ENCODE assay signal across 25 mouse cellular contexts in the genomic region with DNA sequence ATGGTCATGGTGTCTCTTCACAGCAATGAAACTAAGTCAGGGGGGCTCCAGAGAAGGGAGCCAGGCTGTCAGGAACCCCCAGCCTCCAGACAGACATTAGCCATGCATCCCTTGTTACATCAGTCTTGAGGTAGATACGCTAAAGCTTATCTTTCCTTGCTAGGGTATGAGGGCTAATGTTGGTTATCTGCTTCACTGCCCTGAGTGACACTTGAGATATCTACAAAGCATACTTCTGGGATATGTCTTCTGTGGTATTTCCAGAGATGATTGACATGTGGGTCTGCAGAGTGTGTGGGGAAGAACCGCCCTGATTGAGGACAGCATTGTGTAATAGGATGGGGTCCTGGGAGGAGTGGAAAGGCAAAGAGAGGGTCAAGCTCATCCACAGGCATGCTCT. TPM values are rescaled to one million over a fixed set of nuclear protein-coding genes. Genes with fewer than 3 reads are reported as not detected.
DNase-seq lines count a peak whose midpoint lies in the region; ATAC-seq and TF ChIP-seq lines count a peak whose summit lies in the region.
"Had no signal": no experiment of that assay in that cellular context is flagged by ENCODE, and none has a peak within 500 bp of the region (broad histone marks: within the 10 kb centered on the region; RNA-seq: fewer than 3 reads in every experiment).

No protein-coding gene starts in this region.

- no peak for TF ChIP-seq CTCF in MEL (IDR thresholded peaks at IDR 0.05 in 2 of 3, conservative IDR thresholded peaks at IDR 0.05 in 1 of 3; ENCODE audit: control insufficient read depth in 1 of 3, insufficient read depth in 1 of 3, low read depth in 2 of 3, low read length in 3 of 3, poor library complexity in 1 of 3, severe bottlenecking in 1 of 3)

- TF ChIP-seq EP300 in MEL (IDR thresholded peaks at IDR 0.05; ENCODE audit: low read depth in 1 of 2, low read length in 2 of 2), result peak in 1 of 2 experiments; percentile 57; a peak in 1 of 4 replicates

- peak overlapping the region; percentile 70 for H3K27ac ChIP-seq in liver, embryonic 13.5 days
- no peak overlapping the region for H3K27ac ChIP-seq in liver, embryonic 11.5 days (ENCODE audit: low read depth, low read length)
- no peak overlapping the region for H3K27ac ChIP-seq in MEL (ENCODE audit: control insufficient read depth, low read depth, low read length)
- H3K27ac ChIP-seq in liver, embryonic 15.5 days (replicated peaks), result peak overlapping the region; percentile 48; the same call in 1 of the 2 replicates
- H3K27ac ChIP-seq in hindbrain, embryonic 14.5 days, result no peak overlapping the region
- H3K27ac ChIP-seq: embryonic facial prominence, embryonic 10.5 days; embryonic facial prominence, embryonic 13.5 days; forebrain, embryonic 12.5 days; forebrain, embryonic 15.5 days; heart, adult 2 months; hindbrain, embryonic 12.5 days had no signal

- ATAC-seq in liver, embryonic 13.5 days (ENCODE audit: low read depth), result no peak
- ATAC-seq in liver, embryonic 11.5 days (replicated peaks; ENCODE audit: low FRiP score), result no peak
- no peak for ATAC-seq in liver, embryonic 15.5 days (ENCODE audit: insufficient read depth)
- ATAC-seq in hindbrain, embryonic 14.5 days (ENCODE audit: low FRiP score), result no peak
- ATAC-seq: CD4-positive, CD25-positive, alpha-beta regulatory T cell, adult 4 months; forebrain, embryonic 15.5 days; hindbrain, embryonic 16.5 days; Patski had no signal

- TF ChIP-seq POLR2A in MEL (IDR thresholded peaks at IDR 0.05; ENCODE audit: control insufficient read depth in 1 of 2, insufficient read depth in 1 of 2, low read depth in 1 of 2, low read length in 2 of 2, poor library complexity in 1 of 2), result no peak

- no peak for TF ChIP-seq RAD21 in MEL (IDR thresholded peaks at IDR 0.05; ENCODE audit: low read depth, low read length)

- no peaks in the 10 kb centered on the region for H3K27me3 ChIP-seq in liver, embryonic 13.5 days
- H3K27me3 ChIP-seq in liver, embryonic 11.5 days (replicated peaks; ENCODE audit: control insufficient read depth, insufficient read depth, low read length), result no peaks in the 10 kb centered on the region
- no peaks in the 10 kb centered on the region for H3K27me3 ChIP-seq in MEL (ENCODE audit: control insufficient read depth in 1 of 2, insufficient read depth in 2 of 2, low read length in 2 of 2)
- H3K27me3 ChIP-seq in liver, embryonic 15.5 days, result no peaks in the 10 kb centered on the region
- H3K27me3 ChIP-seq in hindbrain, embryonic 14.5 days (ENCODE audit: control insufficient read depth, insufficient read depth, low read length), result no peaks in the 10 kb centered on the region
- H3K27me3 ChIP-seq: forebrain, embryonic 15.5 days; Patski had no signal

- 21% methylated on average over 2 of the region's 2 CpGs for WGBS in liver, embryonic 13.5 days (ENCODE audit: insufficient replicate concordance)
- WGBS in liver, embryonic 11.5 days, result 34% methylated on average over 2 of the region's 2 CpGs
- 19% methylated on average over 2 of the region's 2 CpGs for WGBS in liver, embryonic 15.5 days (ENCODE audit: insufficient replicate concordance)
- 87% methylated on average over 2 of the region's 2 CpGs for WGBS in hindbrain, embryonic 14.5 days

- no peaks in the 10 kb centered on the region for H3K9me3 ChIP-seq in liver, embryonic 13.5 days (replicated peaks)
- no peaks in the 10 kb centered on the region for H3K9me3 ChIP-seq in liver, embryonic 11.5 days (ENCODE audit: control insufficient read depth, low read length)
- H3K9me3 ChIP-seq in MEL (replicated peaks; ENCODE audit: insufficient read depth, low read length), result no peaks in the 10 kb centered on the region
- H3K9me3 ChIP-seq in liver, embryonic 15.5 days (replicated peaks), result no peaks in the 10 kb centered on the region
- H3K9me3 ChIP-seq in hindbrain, embryonic 14.5 days (ENCODE audit: control insufficient read depth, low read length), result no peaks in the 10 kb centered on the region
- H3K9me3 ChIP-seq: embryonic facial prominence, embryonic 10.5 days; embryonic facial prominence, embryonic 13.5 days; forebrain, embryonic 12.5 days; forebrain, embryonic 15.5 days; hindbrain, embryonic 12.5 days had no signal

- H3K4me3 ChIP-seq in liver, embryonic 13.5 days (replicated peaks), result no peak overlapping the region
- H3K4me3 ChIP-seq in liver, embryonic 11.5 days (ENCODE audit: low read depth, low read length), result no peak overlapping the region
- no peak overlapping the region for H3K4me3 ChIP-seq in MEL (ENCODE audit: control insufficient read depth in 1 of 2, insufficient read depth in 1 of 2, low read depth in 2 of 2, low read length in 2 of 2)
- H3K4me3 ChIP-seq in liver, embryonic 15.5 days (replicated peaks), result no peak overlapping the region
- H3K4me3 ChIP-seq in hindbrain, embryonic 14.5 days (replicated peaks; ENCODE audit: low read length), result no peak overlapping the region
- H3K4me3 ChIP-seq: embryonic facial prominence, embryonic 10.5 days; embryonic facial prominence, embryonic 13.5 days; erythroblast, embryonic 14.5 days; forebrain, embryonic 12.5 days; forebrain, embryonic 15.5 days; heart, adult 2 months; hindbrain, embryonic 12.5 days had no signal

- no peak overlapping the region for H3K4me2 ChIP-seq in liver, embryonic 13.5 days
- H3K4me2 ChIP-seq in liver, embryonic 11.5 days, result no peak overlapping the region
- H3K4me2 ChIP-seq in liver, embryonic 15.5 days, result no peak overlapping the region
- H3K4me2 ChIP-seq in hindbrain, embryonic 14.5 days (replicated peaks), result no peak overlapping the region
- H3K4me2 ChIP-seq: embryonic facial prominence, embryonic 13.5 days; forebrain, embryonic 12.5 days; forebrain, embryonic 15.5 days; heart, embryonic 11.5 days; hindbrain, embryonic 12.5 days had no signal

- H3K4me1 ChIP-seq in liver, embryonic 13.5 days (replicated peaks), result peaks cover 92% of the 10 kb centered on the region
- H3K4me1 ChIP-seq in liver, embryonic 11.5 days (replicated peaks; ENCODE audit: control insufficient read depth, insufficient read depth, low read length), result peaks cover 38% of the 10 kb centered on the region
- peaks cover 14 to 35% of the 10 kb centered on the region in 2 experiments for H3K4me1 ChIP-seq in MEL (ENCODE audit: control insufficient read depth in 1 of 2, insufficient read depth in 2 of 2, low read length in 2 of 2)
- peaks cover 92% of the 10 kb centered on the region for H3K4me1 ChIP-seq in liver, embryonic 15.5 days (replicated peaks)
- peaks cover 10% of the 10 kb centered on the region for H3K4me1 ChIP-seq in hindbrain, embryonic 14.5 days (replicated peaks; ENCODE audit: control insufficient read depth, insufficient read depth, low read length)

- DNase-seq in liver, embryonic 13.5 days, result no peak
- no peak for DNase-seq in liver, embryonic 11.5 days (ENCODE audit: low spot score)
- no peak for DNase-seq in MEL (ENCODE audit: low read depth, low spot score)
- no peak for DNase-seq in hindbrain, embryonic 14.5 days (ENCODE audit: low spot score)
- DNase-seq in urinary bladder, postnatal 25 days (ENCODE audit: low spot score), result no peak
- DNase-seq: adrenal gland, postnatal 10 days; adrenal gland, postnatal 36 days; cerebellum, adult 11 months; cerebellum, adult 2 months; cerebellum, adult 9-11 months; cerebellum, postnatal 36 days; embryo, embryonic 11 days; gastrocnemius, postnatal 25 days; heart, adult 2 months had no signal

- H3K79me2 ChIP-seq in MEL (ENCODE audit: control insufficient read depth, insufficient read depth, low read length, poor library complexity), result peaks cover 7% of the 10 kb centered on the region

- no peak overlapping the region; the same call in 1 of the 2 replicates for H3K9ac ChIP-seq in liver, embryonic 13.5 days
- H3K9ac ChIP-seq in liver, embryonic 11.5 days (ENCODE audit: low read depth, low read length), result no peak overlapping the region
- H3K9ac ChIP-seq in MEL (ENCODE audit: control insufficient read depth, low read depth, low read length, poor library complexity, severe bottlenecking), result no peak overlapping the region
- no peak overlapping the region for H3K9ac ChIP-seq in liver, embryonic 15.5 days
- no peak overlapping the region for H3K9ac ChIP-seq in hindbrain, embryonic 14.5 days
- H3K9ac ChIP-seq: embryonic facial prominence, embryonic 13.5 days; forebrain, embryonic 12.5 days; forebrain, embryonic 15.5 days; hindbrain, embryonic 12.5 days had no signal

- H3K36me3 ChIP-seq in liver, embryonic 13.5 days, result no peaks in the 10 kb centered on the region
- no peaks in the 10 kb centered on the region for H3K36me3 ChIP-seq in liver, embryonic 11.5 days (ENCODE audit: control insufficient read depth, insufficient read depth, low read length)
- peaks cover 0 to 42% of the 10 kb centered on the region in 2 experiments; a peak in 2 of 4 replicates for H3K36me3 ChIP-seq in MEL (ENCODE audit: control insufficient read depth in 1 of 2, insufficient read depth in 2 of 2, low read length in 2 of 2)
- H3K36me3 ChIP-seq in liver, embryonic 15.5 days (replicated peaks), result no peaks in the 10 kb centered on the region
- no peaks in the 10 kb centered on the region for H3K36me3 ChIP-seq in hindbrain, embryonic 14.5 days (replicated peaks; ENCODE audit: control insufficient read depth, insufficient read depth)
- H3K36me3 ChIP-seq: embryonic facial prominence, embryonic 10.5 days; embryonic facial prominence, embryonic 13.5 days; forebrain, embryonic 12.5 days; forebrain, embryonic 15.5 days; hindbrain, embryonic 12.5 days had no signal

TF ChIP-seq in MEL, 35 proteins besides CTCF, POLR2A, EP300 and RAD21:
- TF ChIP-seq KAT2A (conservative IDR thresholded peaks at IDR 0.05; ENCODE audit: low read depth, low read length), result no peak
- peak; percentile 78 for TF ChIP-seq GATA1 (IDR thresholded peaks at IDR 0.05; ENCODE audit: low read depth, low read length)
- peak; percentile 43; the same call in 1 of the 2 replicates for TF ChIP-seq MYC (IDR thresholded peaks at IDR 0.05; ENCODE audit: low read depth, low read length)
- TF ChIP-seq CHD1 (IDR thresholded peaks at IDR 0.05; ENCODE audit: low read depth, low read length), result no peak
- peak; percentile 61 for TF ChIP-seq ETS1 (IDR thresholded peaks at IDR 0.05; ENCODE audit: low read depth, low read length)
- TF ChIP-seq USF1 (IDR thresholded peaks at IDR 0.05; ENCODE audit: low read depth, low read length), result no peak
- no peak for TF ChIP-seq E2F4 (IDR thresholded peaks at IDR 0.05; ENCODE audit: borderline replicate concordance, low read depth, low read length)
- TF ChIP-seq RCOR1 (IDR thresholded peaks at IDR 0.05; ENCODE audit: low read depth, low read length), result peak; percentile 69; the same call in 1 of the 2 replicates
- TF ChIP-seq TCF12 (IDR thresholded peaks at IDR 0.05; ENCODE audit: low read depth, low read length), result peak; percentile 56

RNA-seq across cellular contexts. Expression of a gene that starts 3.5 kb away (rescaled TPM):
- polyA plus RNA-seq in liver, embryonic 13.5 days (2015; fragmentation: Nextera tagmentation; extraction: Ambion mirVana), result 22.2 and 23.7 TPM in 2 replicates
- 30.9 and 31.3 TPM in 2 replicates for polyA plus RNA-seq in liver, embryonic 11.5 days (2014; fragmentation: Nextera tagmentation; extraction: Ambion mirVana)
- total RNA-seq in MEL (2012; rRNA removed), result 37.0 and 39.2 TPM in 2 replicates
- polyA plus RNA-seq in MEL (2012; ENCODE audit: insufficient read depth in 1 of 2, insufficient read length in 2 of 2, low read depth in 1 of 2, low replicate concordance in 2 of 2, missing spikeins in 1 of 2), result 10 to 100 TPM in 1 of 2 experiments, not detected in 1; 35.0 TPM
- 27.0 and 30.6 TPM in 2 replicates for polyA plus RNA-seq in liver, embryonic 15.5 days (2015; fragmentation: Nextera tagmentation; extraction: Ambion mirVana)
- polyA plus RNA-seq in hindbrain, embryonic 14.5 days (2014; fragmentation: Nextera tagmentation; extraction: Ambion mirVana), result 16.0 and 16.5 TPM in 2 replicates

Comparison
In these comparisons a context has a peak if more than half of its experiments do, and no peak if none do; other contexts are left out.
1. H3K27ac ChIP-seq: peak in liver, embryonic 13.5 days (single experiment) and liver, embryonic 15.5 days (single experiment); none in liver, embryonic 11.5 days (single experiment), MEL (single experiment) and hindbrain, embryonic 14.5 days (single experiment).